Mouse (Mus musculus): ENCODE measurements around the gene Prss16. TPM values are rescaled to one million over a fixed set of nuclear protein-coding genes. Genes with fewer than 3 reads are reported as not detected.

Prss16 gene
- polyA plus RNA-seq, 1 experiment from 2014 or later, result not detected

GRCm38 (mm10) chr13:22028673-22029460 lies 19.3 kb upstream of the Prss16 start:
- peak; percentile 78 for ATAC-seq (ENCODE audit: low FRiP score, low TSS enrichment)
- peak overlapping the region; percentile 60 for H3K4me3 ChIP-seq (ENCODE audit: low read length)
- H3K9me3 ChIP-seq (ENCODE audit: control insufficient read depth, low read length), result no peaks in the 10 kb centered on the region
- peak overlapping the region; percentile 52 for H3K4me2 ChIP-seq (replicated peaks; ENCODE audit: low read depth, low read length)
- 1% methylated on average over 40 of the region's 40 CpGs for WGBS
- H3K9ac ChIP-seq (ENCODE audit: low read depth, low read length), result peak overlapping the region; percentile 68
- H3K27me3 ChIP-seq (ENCODE audit: control insufficient read depth, insufficient read depth, low read length), result no peaks in the 10 kb centered on the region
- H3K27ac ChIP-seq (ENCODE audit: low read depth, low read length), result peak overlapping the region; percentile 79
- H3K36me3 ChIP-seq (ENCODE audit: control insufficient read depth, insufficient read depth, low read length), result no peaks in the 10 kb centered on the region
- no peaks in the 10 kb centered on the region for H3K4me1 ChIP-seq (ENCODE audit: control insufficient read depth, insufficient read depth, low read length)

GRCm38 (mm10) chr13:22026058-22027031 lies 16.8 kb upstream of the Prss16 start:
- Histone ChIP-seq H3K9me3 (ENCODE audit: control insufficient read depth, low read length) (no peaks in the 10 kb centered on the region), H3K9ac (ENCODE audit: low read depth, low read length) (peak overlapping the region; percentile 58), H3K36me3 (ENCODE audit: control insufficient read depth, insufficient read depth, low read length) (no peaks in the 10 kb centered on the region), H3K4me2 (replicated peaks; ENCODE audit: low read depth, low read length) (peak overlapping the region; percentile 69), H3K27ac (ENCODE audit: low read depth, low read length) (no peak overlapping the region), H3K27me3 (ENCODE audit: control insufficient read depth, insufficient read depth, low read length) (no peaks in the 10 kb centered on the region), H3K4me3 (ENCODE audit: low read length) (peak overlapping the region; percentile 52), H3K4me1 (ENCODE audit: control insufficient read depth, insufficient read depth, low read length) (no peaks in the 10 kb centered on the region)
- 0 out of 2 replicates have a peak, but pooled peaks have one; percentile 33 for ATAC-seq (ENCODE audit: low FRiP score, low TSS enrichment)
- under 1% methylated on average over 35 of the region's 35 CpGs for WGBS

- H3K4me2 ChIP-seq (replicated peaks; ENCODE audit: low read depth, low read length), result peak overlapping the region; percentile 77
- no peak overlapping the region for H3K9ac ChIP-seq (ENCODE audit: low read depth, low read length)
- H3K36me3 ChIP-seq (ENCODE audit: control insufficient read depth, insufficient read depth, low read length), result no peaks in the 10 kb centered on the region
- H3K27ac ChIP-seq (ENCODE audit: low read depth, low read length), result no peak overlapping the region
- ATAC-seq (ENCODE audit: low FRiP score, low TSS enrichment), result peak; percentile 80
- WGBS, result under 1% methylated on average over 9 of the region's 9 CpGs
- peaks cover 16% of the 10 kb centered on the region for H3K27me3 ChIP-seq (ENCODE audit: control insufficient read depth, insufficient read depth, low read length)
- H3K9me3 ChIP-seq (ENCODE audit: control insufficient read depth, low read length), result no peaks in the 10 kb centered on the region
- peak overlapping the region; percentile 43 for H3K4me3 ChIP-seq (ENCODE audit: low read length)
- no peaks in the 10 kb centered on the region for H3K4me1 ChIP-seq (ENCODE audit: control insufficient read depth, insufficient read depth, low read length)
Measured at GRCm38 (mm10) chr13:22022241-22022640, 12.7 kb upstream of the Prss16 start.

GRCm38 (mm10) chr13:22021581-22021980 lies 12.0 kb upstream of the Prss16 start:
- WGBS, result under 1% methylated on average over 11 of the region's 11 CpGs

GRCm38 (mm10) chr13:22020901-22021339 lies 11.4 kb upstream of the Prss16 start:
- Histone ChIP-seq H3K9ac (ENCODE audit: low read depth, low read length) (no peak overlapping the region; the same call in 1 of the 2 replicates), H3K4me1 (ENCODE audit: control insufficient read depth, insufficient read depth, low read length) (no peaks in the 10 kb centered on the region), H3K27ac (ENCODE audit: low read depth, low read length) (no peak overlapping the region), H3K4me2 (replicated peaks; ENCODE audit: low read depth, low read length) (peak overlapping the region; percentile 77), H3K9me3 (ENCODE audit: control insufficient read depth, low read length) (no peaks in the 10 kb centered on the region), H3K4me3 (ENCODE audit: low read length) (peak overlapping the region; percentile 43), H3K27me3 (ENCODE audit: control insufficient read depth, insufficient read depth, low read length) (peaks cover 20% of the 10 kb centered on the region), H3K36me3 (ENCODE audit: control insufficient read depth, insufficient read depth, low read length) (no peaks in the 10 kb centered on the region)
- ATAC-seq (ENCODE audit: low FRiP score, low TSS enrichment), result peak; percentile 67; the same call in 1 of the 2 replicates
- WGBS, result under 1% methylated on average over 8 of the region's 8 CpGs

More at GRCm38 (mm10) chr13:22021581-22021980, 12.0 kb upstream of the Prss16 start:
- Histone ChIP-seq H3K4me3 (ENCODE audit: low read length) (peak overlapping the region; percentile 43), H3K4me2 (replicated peaks; ENCODE audit: low read depth, low read length) (peak overlapping the region; percentile 77), H3K9me3 (ENCODE audit: control insufficient read depth, low read length) (no peaks in the 10 kb centered on the region), H3K4me1 (ENCODE audit: control insufficient read depth, insufficient read depth, low read length) (no peaks in the 10 kb centered on the region), H3K9ac (ENCODE audit: low read depth, low read length) (peak overlapping the region; percentile 35; the same call in 1 of the 2 replicates), H3K36me3 (ENCODE audit: control insufficient read depth, insufficient read depth, low read length) (no peaks in the 10 kb centered on the region), H3K27me3 (ENCODE audit: control insufficient read depth, insufficient read depth, low read length) (peaks cover 16% of the 10 kb centered on the region), H3K27ac (ENCODE audit: low read depth, low read length) (no peak overlapping the region)
- ATAC-seq (ENCODE audit: low FRiP score, low TSS enrichment), result peak; percentile 36; the same call in 1 of the 2 replicates

GRCm38 (mm10) chr13:22019934-22020835 lies 10.6 kb upstream of the Prss16 start:
- WGBS, result under 1% methylated on average over 44 of the region's 44 CpGs
- H3K27ac ChIP-seq (ENCODE audit: low read depth, low read length), result no peak overlapping the region
- peak overlapping the region; percentile 43 for H3K4me3 ChIP-seq (ENCODE audit: low read length)
- peak overlapping the region; percentile 77 for H3K4me2 ChIP-seq (replicated peaks; ENCODE audit: low read depth, low read length)
- H3K4me1 ChIP-seq (ENCODE audit: control insufficient read depth, insufficient read depth, low read length), result no peaks in the 10 kb centered on the region
- H3K27me3 ChIP-seq (ENCODE audit: control insufficient read depth, insufficient read depth, low read length), result peaks cover 24% of the 10 kb centered on the region
- no peak for ATAC-seq (ENCODE audit: low FRiP score, low TSS enrichment)
- H3K9me3 ChIP-seq (ENCODE audit: control insufficient read depth, low read length), result no peaks in the 10 kb centered on the region
- peak overlapping the region; percentile 40; the same call in 1 of the 2 replicates for H3K9ac ChIP-seq (ENCODE audit: low read depth, low read length)
- H3K36me3 ChIP-seq (ENCODE audit: control insufficient read depth, insufficient read depth, low read length), result no peaks in the 10 kb centered on the region

GRCm38 (mm10) chr13:22015479-22016450 lies 6.2 kb upstream of the Prss16 start:
- Histone ChIP-seq H3K27ac (ENCODE audit: low read depth, low read length) (no peak overlapping the region), H3K36me3 (ENCODE audit: control insufficient read depth, insufficient read depth, low read length) (no peaks in the 10 kb centered on the region), H3K4me3 (ENCODE audit: low read length) (peak overlapping the region; percentile 8; the same call in 1 of the 2 replicates), H3K9ac (ENCODE audit: low read depth, low read length) (no peak overlapping the region), H3K27me3 (ENCODE audit: control insufficient read depth, insufficient read depth, low read length) (peaks cover 53% of the 10 kb centered on the region), H3K9me3 (ENCODE audit: control insufficient read depth, low read length) (no peaks in the 10 kb centered on the region), H3K4me1 (ENCODE audit: control insufficient read depth, insufficient read depth, low read length) (no peaks in the 10 kb centered on the region; the same call in 1 of the 2 replicates), H3K4me2 (replicated peaks; ENCODE audit: low read depth, low read length) (no peak overlapping the region)
- ATAC-seq (ENCODE audit: low FRiP score, low TSS enrichment), result peak; percentile 83
- WGBS, result 16% methylated on average over 27 of the region's 27 CpGs

Data from kidney, embryonic 14.5 days (tissue).